Mouse (Mus musculus) spleen, adult 2 months (tissue): ENCODE results near the gene Kcnip3.

Source experiments
- CTCF ChIP-seq: fragments of 200-500 bp; IDR thresholded peaks from 2 replicates; pipeline ENCODE4 v1.5.1; 2011; ENCODE audit warnings: mild to moderate bottlenecking, inconsistent platforms; ENCODE audit not compliant: insufficient read depth, insufficient read length, insufficient replicate concordance; ENCODE audit errors: extremely low read depth
- POLR2A ChIP-seq: fragments of 200-500 bp; IDR thresholded peaks from 2 replicates; pipeline ENCODE4 v1.6.1; 2011; ENCODE audit warnings: low read depth, low read length, inconsistent platforms

DNA sequence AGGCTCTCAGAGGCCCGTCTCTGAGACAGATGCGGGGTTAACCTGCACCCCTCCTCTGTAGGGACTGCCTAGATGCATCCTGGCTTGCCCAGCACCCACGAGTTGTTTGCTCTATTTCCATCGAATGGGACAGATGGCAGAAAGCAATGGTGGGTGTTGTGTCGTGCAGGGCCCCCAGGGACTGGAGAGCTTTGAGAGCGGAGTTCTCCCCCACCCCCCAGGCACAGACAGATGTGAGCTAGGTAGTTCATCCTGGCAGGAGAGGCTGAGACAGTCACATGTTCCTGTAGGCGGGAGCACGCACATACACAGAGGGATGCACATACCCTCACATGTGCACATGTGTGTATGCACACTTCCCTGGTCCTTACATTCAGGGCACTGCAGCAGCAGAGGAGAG is 4.8 kb downstream of the Kcnip3 start:
- TF ChIP-seq POLR2A (no peak), CTCF (no peak)
